Mouse (Mus musculus) lung, postnatal 0 days (tissue): Measurements from ENCODE around the gene Dok5.

Experiments used
- CTCF ChIP-seq: IDR thresholded peaks from 2 replicates; pipeline ENCODE4 v1.5.1; 2016; ENCODE audit warnings: antibody characterized with exemption, mild to moderate bottlenecking
- EP300 ChIP-seq: IDR thresholded peaks from 2 replicates; pipeline ENCODE4 v1.6.1; 2016; ENCODE audit warnings: antibody characterized with exemption, mild to moderate bottlenecking, control low read depth

DNA sequence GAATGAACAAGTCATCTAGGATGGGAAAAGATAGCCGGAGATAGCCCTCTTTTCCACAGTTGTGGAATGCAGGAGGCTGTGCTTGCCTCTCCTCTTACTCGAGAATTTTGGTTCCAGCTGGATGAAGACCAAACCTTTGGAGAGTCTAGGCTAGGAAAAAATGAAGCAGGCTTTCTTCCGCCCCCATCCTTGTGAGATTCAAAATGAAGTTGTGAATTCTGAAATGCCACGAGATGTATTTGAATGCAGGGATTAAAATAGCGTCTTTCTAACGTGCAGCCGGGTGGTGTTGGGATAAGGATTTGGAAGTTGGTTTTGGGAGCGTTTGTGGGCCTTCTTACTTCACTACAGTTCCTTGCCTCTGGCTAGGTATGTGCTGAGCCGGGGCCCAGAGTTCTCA is 6.8 kb downstream of the Dok5 start:
- TF ChIP-seq CTCF (no peak), EP300 (no peak)
